Mouse (Mus musculus) olfactory bulb, adult 2 months (tissue): ENCODE data around the gene Plpp4.

ENCODE experiments used
- CTCF ChIP-seq: fragments of 200-500 bp; IDR thresholded peaks from 2 replicates; pipeline ENCODE4 v1.5.1; 2012; ENCODE audit warnings: low read depth, mild to moderate bottlenecking, low read length, moderate library complexity; ENCODE audit not compliant: insufficient read depth
- POLR2A ChIP-seq: fragments of 200-500 bp; IDR thresholded peaks from 2 replicates; pipeline ENCODE4 v1.6.1; 2012; ENCODE audit warnings: mild to moderate bottlenecking, low read depth, low read length, moderate library complexity; ENCODE audit not compliant: insufficient read depth

- TF ChIP-seq CTCF (no peak), POLR2A (no peak)
These were observed 46.5 kb downstream of the Plpp4 start for GRCm38 (mm10) chr7:129303356-129303755.
